Mouse (Mus musculus) heart, embryonic 16.5 days (tissue): ENCODE measurements around the gene Ryr2. TPM values are rescaled to one million over a fixed set of nuclear protein-coding genes. Genes with fewer than 3 reads are reported as not detected.

Experiments
- ATAC-seq: fragments of 200-750 bp; cut with Nextera tagmentation; replicated peaks from 2 replicates; pipeline ENCODE4 v1.8.0; 2017; ENCODE audit warnings: moderate number of reproducible peaks; ENCODE audit not compliant: insufficient read depth, low FRiP score; ENCODE audit errors: extremely low read depth
- H3K27ac ChIP-seq: fragments of 300-500 bp; sonication (generic); 2 replicates; pipeline ENCODE4 v1.5.1; 2014; ENCODE audit warnings: mild to moderate bottlenecking, low read length, control low read depth, moderate library complexity
- H3K27me3 ChIP-seq: fragments of 300-500 bp; sonication (generic); 2 replicates; pipeline ENCODE4 v1.6.1; 2014; ENCODE audit warnings: low read length, mixed read lengths; ENCODE audit not compliant: control insufficient read depth, insufficient read depth
- H3K36me3 ChIP-seq: fragments of 300-500 bp; sonication (generic); 2 replicates; pipeline ENCODE4 v1.6.1; 2014; ENCODE audit not compliant: control insufficient read depth, insufficient read depth
- H3K4me1 ChIP-seq: fragments of 300-500 bp; sonication (generic); 2 replicates; pipeline ENCODE4 v1.6.1; 2014; ENCODE audit warnings: low read length, mixed read lengths; ENCODE audit not compliant: control insufficient read depth, insufficient read depth
- H3K4me2 ChIP-seq: fragments of 300-500 bp; sonication (generic); 2 replicates; pipeline ENCODE4 v1.6.1; 2014; ENCODE audit warnings: low read depth, mild to moderate bottlenecking, control low read depth, low read length
- H3K4me3 ChIP-seq: fragments of 300-500 bp; sonication (generic); 2 replicates; pipeline ENCODE4 v1.5.1; 2014; ENCODE audit warnings: mild to moderate bottlenecking, control low read depth, low read length
- H3K9ac ChIP-seq: fragments of 300-500 bp; sonication (generic); 2 replicates; pipeline ENCODE4 v1.6.1; 2014; ENCODE audit warnings: low read length, control low read depth
- H3K9me3 ChIP-seq: fragments of 300-500 bp; sonication (generic); replicated peaks from 2 replicates; pipeline ENCODE4 v1.6.1; 2016; ENCODE audit warnings: low read length; ENCODE audit not compliant: control insufficient read depth
- WGBS: fragments of 180-500 bp; shearing (Covaris S2); extraction: QIAGEN DNeasy Blood & Tissue Kit; methylation state at CpG from one replicate; pipeline ENCODE4 v1.1.7; 2014; 5-methylcytosine and 5-hydroxymethylcytosine counted together
- polyA plus RNA-seq: library from polyadenylated mRNA; unstranded; fragments of >200 nt; fragmentation: Nextera tagmentation; extraction: Ambion mirVana; gene quantifications from 2 replicates; pipeline ENCODE4 v1.2.1, GENCODE M21; 2015

Gene Ryr2
- polyA plus RNA-seq, 1 experiment from 2014 or later, result 31.5 TPM

DNA sequence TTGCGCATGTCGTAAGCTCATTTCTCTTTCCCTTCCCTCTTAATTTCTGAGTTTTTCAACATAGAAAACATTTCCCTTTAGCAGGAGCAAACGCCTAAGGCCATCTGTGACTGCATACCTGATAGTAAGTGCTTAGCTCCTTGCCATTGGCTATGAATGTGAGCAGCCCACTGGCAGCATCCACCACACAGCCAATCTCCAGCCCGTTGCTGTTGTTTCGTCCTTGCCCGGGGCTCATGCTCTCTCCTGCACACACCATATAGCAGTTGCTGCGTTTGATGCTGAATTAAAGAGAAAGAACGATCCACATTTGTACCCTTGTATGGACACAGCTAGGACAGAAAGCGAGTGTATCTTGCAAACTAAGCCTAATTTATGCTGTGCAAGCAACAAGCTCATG lies 361.3 kb downstream of the Ryr2 start:
- no peak for ATAC-seq
- Histone ChIP-seq H3K9me3 (no peaks in the 10 kb centered on the region), H3K9ac (no peak overlapping the region), H3K4me3 (no peak overlapping the region), H3K4me2 (no peak overlapping the region), H3K27ac (no peak overlapping the region), H3K27me3 (no peaks in the 10 kb centered on the region), H3K36me3 (peaks cover 30% of the 10 kb centered on the region), H3K4me1 (no peaks in the 10 kb centered on the region)
- WGBS, result 88% methylated on average over 9 of the region's 9 CpGs

DNA sequence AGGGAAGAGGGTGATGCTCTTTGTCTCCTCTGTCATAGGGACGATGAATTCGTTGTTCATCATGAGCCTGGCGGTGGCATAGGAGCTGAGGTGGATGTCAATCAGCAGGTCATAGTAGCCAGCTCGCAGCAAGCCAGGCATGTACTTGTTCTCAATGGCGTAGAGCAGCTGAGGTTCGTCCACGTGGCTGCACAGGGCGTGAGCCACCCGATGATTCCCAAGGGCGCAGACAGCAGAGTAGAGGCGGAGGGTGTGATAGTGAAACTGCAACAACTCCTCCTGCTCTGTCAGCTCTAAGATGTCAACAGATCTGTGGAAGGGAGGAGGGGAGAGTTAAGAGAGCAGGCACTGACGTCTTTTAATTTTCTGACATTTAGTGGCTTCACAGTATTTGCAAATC lies 368.5 kb downstream of the Ryr2 start:
- peaks cover 38% of the 10 kb centered on the region for H3K36me3 ChIP-seq
- no peak overlapping the region for H3K27ac ChIP-seq
- no peaks in the 10 kb centered on the region for H3K4me1 ChIP-seq
- no peaks in the 10 kb centered on the region for H3K9me3 ChIP-seq
- no peaks in the 10 kb centered on the region for H3K27me3 ChIP-seq
- no peak overlapping the region for H3K4me3 ChIP-seq
- ATAC-seq, result peak; percentile 75; the same call in 1 of the 2 replicates
- H3K9ac ChIP-seq, result no peak overlapping the region
- no peak overlapping the region for H3K4me2 ChIP-seq
- WGBS, result 60% methylated on average over 12 of the region's 12 CpGs

DNA sequence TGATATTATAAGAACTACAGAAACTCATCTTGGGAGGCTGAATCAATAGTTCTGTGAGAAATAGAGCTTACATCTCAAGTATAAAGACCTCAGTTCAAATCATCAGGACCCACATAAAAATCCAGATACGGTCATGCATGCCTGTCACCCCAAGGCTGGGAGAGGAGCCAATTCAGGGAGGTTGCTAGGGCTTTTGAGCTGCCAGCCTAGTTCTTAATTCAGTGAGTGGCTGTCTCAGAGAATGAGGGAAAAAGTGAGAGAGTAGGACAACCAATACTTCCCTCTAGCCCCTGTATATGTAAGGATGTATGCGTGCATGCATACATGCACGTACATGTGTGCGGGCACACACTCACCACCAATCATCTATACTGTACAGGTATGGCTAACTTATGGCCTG lies 390.5 kb downstream of the Ryr2 start:
- Histone ChIP-seq H3K4me3 (no peak overlapping the region), H3K27me3 (no peaks in the 10 kb centered on the region), H3K27ac (no peak overlapping the region), H3K36me3 (peaks cover 25% of the 10 kb centered on the region), H3K9ac (no peak overlapping the region), H3K4me2 (no peak overlapping the region), H3K9me3 (no peaks in the 10 kb centered on the region), H3K4me1 (no peaks in the 10 kb centered on the region)
- 90% methylated on average over 4 of the region's 4 CpGs for WGBS
- no peak for ATAC-seq

DNA sequence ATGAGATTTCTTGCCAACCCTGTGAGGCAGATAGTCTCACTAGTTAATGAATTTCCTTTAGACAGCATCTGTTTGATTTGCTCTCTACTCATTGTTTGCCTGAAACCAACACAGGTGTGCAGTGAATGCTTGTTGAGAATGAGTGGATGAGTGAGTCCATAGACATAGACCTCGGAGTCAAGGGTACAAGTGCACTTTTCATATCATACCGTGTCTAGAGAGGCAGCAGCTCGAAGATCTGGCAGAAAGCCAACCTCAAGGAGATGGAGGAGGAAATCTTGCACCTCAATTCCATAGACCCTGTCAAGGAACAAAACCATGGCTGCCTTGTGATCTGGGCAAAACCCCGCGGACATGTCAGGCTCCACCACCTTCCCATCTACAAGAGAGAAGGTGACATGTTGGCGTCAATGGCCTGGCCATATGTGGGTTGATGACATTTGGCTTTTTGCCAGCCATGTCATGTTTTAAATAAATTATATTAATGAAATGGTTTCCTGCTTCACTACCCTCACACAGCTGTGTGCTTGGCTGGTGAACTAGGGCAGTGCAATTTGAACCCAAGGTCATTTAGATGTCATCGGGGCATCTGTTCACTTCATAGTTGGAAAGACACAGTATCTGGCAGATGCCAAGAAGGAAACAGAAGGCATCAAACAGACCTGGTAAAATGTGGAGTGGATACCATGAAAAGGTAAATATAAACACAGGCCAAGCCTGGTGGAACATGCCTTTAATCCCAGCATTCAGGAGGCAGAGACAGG lies 396.9 kb downstream of the Ryr2 start:
- Histone ChIP-seq H3K4me3 (no peak overlapping the region), H3K4me1 (no peaks in the 10 kb centered on the region), H3K27me3 (no peaks in the 10 kb centered on the region), H3K36me3 (peaks cover 42% of the 10 kb centered on the region), H3K4me2 (no peak overlapping the region), H3K27ac (no peak overlapping the region), H3K9ac (no peak overlapping the region), H3K9me3 (no peaks in the 10 kb centered on the region)
- no peak for ATAC-seq
- 63% methylated on average over 7 of the region's 7 CpGs for WGBS

DNA sequence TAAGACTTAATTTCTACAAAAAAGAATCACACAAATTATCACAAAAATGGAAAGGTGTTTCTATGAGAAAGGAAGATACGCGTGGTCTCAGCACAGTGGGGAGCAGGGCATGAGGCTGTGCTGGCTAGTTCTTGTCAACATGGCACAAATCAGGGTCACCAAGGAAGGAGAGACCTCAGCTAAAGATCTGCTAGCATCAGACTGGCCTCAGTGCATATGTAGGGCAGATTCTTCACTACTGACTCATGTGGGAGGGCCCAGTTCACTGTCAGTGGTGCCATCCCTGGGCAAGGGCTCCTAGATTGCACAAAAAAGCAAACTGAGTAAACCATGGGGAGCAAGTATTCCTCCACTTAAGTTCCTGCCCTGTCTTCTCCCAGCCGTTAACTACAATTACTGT lies 405.0 kb downstream of the Ryr2 start:
- H3K4me2 ChIP-seq, result no peak overlapping the region
- H3K9ac ChIP-seq, result no peak overlapping the region
- no peak overlapping the region for H3K27ac ChIP-seq
- H3K4me1 ChIP-seq, result no peaks in the 10 kb centered on the region
- no peaks in the 10 kb centered on the region for H3K9me3 ChIP-seq
- peaks cover 18% of the 10 kb centered on the region; the same call in 1 of the 2 replicates for H3K36me3 ChIP-seq
- ATAC-seq, result no peak; the same call in 1 of the 2 replicates
- no peak overlapping the region for H3K4me3 ChIP-seq
- no peaks in the 10 kb centered on the region for H3K27me3 ChIP-seq
- 89% methylated on average over 3 of the region's 3 CpGs for WGBS

DNA sequence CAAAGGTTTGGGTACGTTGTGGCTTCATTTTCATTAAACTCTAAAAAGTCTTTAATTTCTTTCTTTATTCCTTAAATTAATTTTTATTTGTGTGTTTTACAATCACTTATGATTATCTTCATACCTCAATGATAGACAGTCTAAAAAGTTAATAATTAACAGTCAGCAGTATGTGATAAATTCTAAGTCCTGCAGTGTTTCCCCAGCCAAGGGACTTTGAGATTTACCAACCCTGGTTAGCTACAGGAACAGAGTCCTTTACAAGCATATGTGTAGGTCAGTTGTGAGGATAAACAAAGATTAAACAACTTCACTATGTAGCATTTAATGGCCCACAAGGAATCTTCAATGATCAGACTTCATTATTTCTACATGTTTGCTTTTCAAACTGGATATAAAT lies 410.2 kb downstream of the Ryr2 start:
- H3K4me3 ChIP-seq, result no peak overlapping the region
- H3K9ac ChIP-seq, result no peak overlapping the region
- no peaks in the 10 kb centered on the region for H3K4me1 ChIP-seq
- no peak for ATAC-seq
- no peak overlapping the region for H3K27ac ChIP-seq
- no peak overlapping the region for H3K4me2 ChIP-seq
- no peaks in the 10 kb centered on the region for H3K9me3 ChIP-seq
- H3K27me3 ChIP-seq, result no peaks in the 10 kb centered on the region
- WGBS, result 81% methylated on average over 1 of the region's 1 CpGs
- H3K36me3 ChIP-seq, result peaks cover 10% of the 10 kb centered on the region

DNA sequence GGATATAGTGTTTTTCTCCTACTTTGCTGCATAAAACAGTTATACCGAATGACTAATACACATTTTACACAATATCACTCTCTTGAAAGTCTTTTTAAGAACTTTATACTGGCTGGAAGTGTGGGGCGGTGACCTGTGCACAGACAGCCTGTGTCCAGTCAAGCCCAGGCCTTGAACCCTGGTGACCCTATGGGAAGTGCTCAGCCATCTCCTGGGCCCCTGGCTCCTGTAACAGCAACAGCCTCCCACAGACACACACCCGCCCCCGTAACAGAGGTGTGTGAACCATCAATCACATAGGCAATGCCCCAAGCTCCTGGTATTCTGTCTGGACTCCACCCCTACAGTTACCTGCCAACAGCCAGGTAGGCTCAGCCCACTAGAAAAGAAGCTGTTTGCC lies 424.9 kb downstream of the Ryr2 start:
- Histone ChIP-seq H3K36me3 (peaks cover 2% of the 10 kb centered on the region; the same call in 1 of the 2 replicates), H3K4me1 (no peaks in the 10 kb centered on the region), H3K9me3 (no peaks in the 10 kb centered on the region), H3K27me3 (no peaks in the 10 kb centered on the region), H3K4me3 (no peak overlapping the region), H3K4me2 (no peak overlapping the region), H3K27ac (no peak overlapping the region), H3K9ac (no peak overlapping the region)
- 83% methylated on average over 4 of the region's 4 CpGs for WGBS
- no peak for ATAC-seq

DNA sequence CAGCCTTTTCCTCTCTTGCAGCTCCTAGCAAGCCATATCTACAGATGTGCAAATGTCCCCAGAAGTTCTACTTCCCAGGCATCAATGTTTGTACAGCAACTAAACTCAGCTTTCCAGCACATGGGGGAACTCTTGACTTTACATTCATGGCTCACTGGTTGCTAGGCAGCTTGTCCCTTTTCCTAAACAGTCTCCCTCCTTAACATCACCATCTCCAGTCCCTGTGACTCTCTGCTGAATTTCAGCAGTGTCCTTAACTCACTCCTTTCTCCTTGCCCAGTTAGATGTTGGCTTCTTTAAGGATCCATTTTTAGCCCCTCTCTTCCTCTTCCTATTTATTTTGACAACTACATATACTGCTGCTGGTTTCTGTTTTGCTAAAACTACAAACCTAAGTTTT lies 443.9 kb downstream of the Ryr2 start:
- Histone ChIP-seq H3K4me1 (no peaks in the 10 kb centered on the region), H3K4me2 (no peak overlapping the region), H3K9me3 (no peaks in the 10 kb centered on the region), H3K36me3 (peaks cover 14% of the 10 kb centered on the region; the same call in 1 of the 2 replicates), H3K4me3 (no peak overlapping the region), H3K9ac (no peak overlapping the region), H3K27me3 (no peaks in the 10 kb centered on the region), H3K27ac (no peak overlapping the region)
- ATAC-seq, result no peak

DNA sequence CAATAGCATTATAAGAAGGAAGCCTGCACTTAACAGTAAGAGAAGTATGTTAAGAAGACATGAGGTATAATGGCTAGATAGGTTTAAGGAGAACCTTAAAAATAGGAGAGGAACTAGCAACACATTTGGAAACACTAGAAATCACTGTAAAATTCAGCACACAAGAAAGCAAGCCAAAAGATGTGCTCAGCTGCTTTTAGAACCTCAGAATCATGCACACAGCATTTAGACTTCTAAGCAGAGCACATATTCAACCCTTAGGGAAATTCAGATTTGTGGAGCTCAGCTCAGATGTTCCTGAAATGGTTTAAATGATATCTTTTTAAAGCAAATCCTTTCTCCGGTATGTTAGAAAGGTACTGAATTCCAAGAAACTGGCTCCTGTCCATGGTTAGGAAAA lies 461.9 kb downstream of the Ryr2 start:
- no peak overlapping the region for H3K27ac ChIP-seq
- H3K36me3 ChIP-seq, result peaks cover 8% of the 10 kb centered on the region
- no peak overlapping the region for H3K4me3 ChIP-seq
- no peak for ATAC-seq
- no peak overlapping the region for H3K4me2 ChIP-seq
- H3K9me3 ChIP-seq, result no peaks in the 10 kb centered on the region
- 92% methylated on average over 1 of the region's 1 CpGs for WGBS
- H3K4me1 ChIP-seq, result no peaks in the 10 kb centered on the region
- no peak overlapping the region for H3K9ac ChIP-seq
- no peaks in the 10 kb centered on the region for H3K27me3 ChIP-seq
